Mouse (Mus musculus): ENCODE data around the gene Gng8.
A peak's percentile ranks its signal among the peaks of the same experiment; 100 is the strongest.

Gene Gng8

DNA sequence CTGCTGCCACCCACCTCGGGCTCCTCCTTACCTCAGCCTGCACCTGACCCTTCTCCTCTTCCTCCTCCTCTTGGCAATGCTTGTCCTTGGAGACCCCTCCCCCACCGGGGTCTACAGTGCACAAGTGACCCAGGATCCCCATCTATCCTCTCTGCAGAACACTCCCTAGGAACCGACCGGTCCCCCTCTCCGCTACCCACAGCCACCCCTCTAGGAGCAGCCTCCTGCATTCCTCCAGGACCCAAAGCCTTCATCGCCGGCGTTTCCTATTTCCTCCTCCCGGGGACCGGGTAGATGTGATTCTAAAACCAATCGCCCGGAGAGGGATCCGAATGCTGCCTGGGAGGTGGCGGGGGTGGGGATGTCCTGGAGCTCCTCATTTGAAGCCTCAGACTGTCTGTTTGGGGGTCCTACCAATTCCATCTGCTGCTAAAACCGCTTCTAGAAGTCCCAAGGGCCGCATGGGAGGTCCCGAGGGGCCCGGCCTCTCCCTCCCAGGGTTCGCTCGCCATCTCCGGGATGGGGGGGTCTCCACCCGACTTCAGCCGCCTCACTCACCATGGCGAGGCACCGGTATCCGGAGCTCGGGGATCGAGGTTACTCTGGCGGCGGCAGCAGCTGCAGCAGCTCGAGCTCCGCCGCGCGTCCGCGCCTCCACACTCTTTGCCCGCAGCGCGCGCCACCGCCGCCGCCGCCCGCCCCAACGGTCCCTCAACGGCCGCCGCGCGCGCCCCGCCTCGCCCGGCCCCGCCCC lies 31.9 kb downstream of the Gng8 start:
- peak; percentile 51 for DNase-seq (ENCODE audit: low spot score)

- DNase-seq (ENCODE audit: low spot score) = peak; percentile 100
Observed at GRCm38 (mm10) chr7:16924037-16924834, 32.6 kb downstream of the Gng8 start, which contains the start of gene Calm3. Gene Calm3, minus strand, starts transcription at chr7:16924114.

- DNase-seq (ENCODE audit: low spot score) = no peak
Observed at GRCm38 (mm10) chr7:16928341-16928740, 36.8 kb downstream of the Gng8 start.

DNA sequence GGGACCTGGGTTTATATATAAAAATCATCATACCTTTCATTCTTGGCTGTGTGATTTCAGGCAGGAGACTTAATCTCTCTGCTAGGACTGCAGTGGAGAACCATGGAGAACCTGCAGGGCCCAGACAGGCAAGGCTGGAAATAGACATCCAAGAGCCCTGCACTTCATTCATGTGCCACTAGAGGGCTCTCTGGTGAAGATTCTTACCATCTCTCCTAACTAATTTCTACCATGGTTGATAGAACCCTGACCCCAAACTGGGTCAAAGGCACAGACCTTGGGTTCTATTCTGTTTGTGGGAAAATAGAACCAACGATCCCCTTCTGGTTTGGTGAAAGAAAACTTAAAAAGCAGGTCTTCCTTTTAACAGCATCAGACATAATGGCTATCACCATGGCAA lies 39.3 kb downstream of the Gng8 start:
- peak; percentile 88 for DNase-seq (ENCODE audit: low spot score)

GRCm38 (mm10) chr7:16931968-16932627 lies 40.5 kb downstream of the Gng8 start:
- peak; percentile 96 for DNase-seq (ENCODE audit: low spot score)

DNA sequence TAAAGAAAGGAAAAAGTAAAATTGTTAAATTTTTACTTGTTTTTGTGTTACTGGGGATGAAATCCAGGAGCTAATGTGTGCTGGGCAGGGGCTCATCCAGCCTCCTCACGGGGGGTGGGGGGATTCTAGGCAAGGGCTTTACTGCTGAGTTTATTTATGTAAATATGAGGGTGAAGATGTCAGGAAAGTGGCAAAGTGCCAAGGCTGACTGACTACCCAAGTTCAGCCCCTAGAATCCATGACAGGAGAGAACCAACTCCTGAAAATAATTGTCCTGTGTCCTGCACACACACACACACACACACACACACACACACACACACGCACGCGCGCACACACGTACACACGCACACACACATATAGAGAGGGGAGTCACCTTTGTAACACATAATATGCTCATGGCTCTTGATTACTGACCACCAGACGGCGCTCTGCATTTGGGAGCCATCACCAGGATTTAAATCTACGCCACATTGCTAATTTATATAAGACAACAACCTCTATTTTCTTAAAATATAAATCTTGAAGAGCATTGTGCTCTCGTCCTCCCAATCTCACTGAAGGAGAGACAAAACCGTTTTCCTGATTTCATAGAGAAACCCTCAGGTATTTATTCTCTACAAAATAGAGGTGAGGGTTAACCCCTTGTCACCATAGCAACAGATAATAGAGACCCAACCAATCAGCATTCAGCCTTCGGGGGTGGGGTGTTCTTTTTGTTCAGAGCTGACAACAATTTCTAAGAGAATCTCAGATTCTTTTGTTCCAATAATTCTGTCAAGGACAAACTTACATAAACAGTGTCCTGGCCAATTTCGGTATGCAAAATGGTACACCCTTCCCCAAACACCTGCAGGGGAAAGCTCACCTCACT lies 41.4 kb downstream of the Gng8 start:
- peak; percentile 75 for DNase-seq (ENCODE audit: low spot score)

DNA sequence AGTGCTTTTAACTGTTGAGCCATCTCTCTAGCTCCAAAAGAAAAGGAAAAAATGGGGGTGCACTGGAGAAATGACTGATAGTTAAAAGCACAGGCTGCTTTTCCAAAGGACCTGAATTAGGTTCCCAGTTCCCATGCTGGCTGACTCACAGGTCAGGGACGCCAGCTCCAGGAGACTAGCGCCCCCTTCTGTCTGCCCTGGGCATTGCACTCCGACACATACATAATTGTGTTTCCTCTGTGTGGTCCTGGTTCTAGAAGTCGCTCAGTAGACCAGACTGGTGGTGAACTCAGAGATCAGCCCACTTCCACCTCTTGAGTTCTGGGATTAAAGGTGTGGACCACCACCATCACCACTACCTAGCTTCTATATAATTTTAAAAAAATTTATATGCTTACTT lies 45.7 kb downstream of the Gng8 start:
- no peak for DNase-seq (ENCODE audit: low spot score)

GRCm38 (mm10) chr7:16938117-16938791 lies 46.7 kb downstream of the Gng8 start:
- no peak for DNase-seq (ENCODE audit: low spot score)

GRCm38 (mm10) chr7:16940292-16940691 lies 48.7 kb downstream of the Gng8 start:
- DNase-seq (ENCODE audit: low spot score) = no peak

DNA sequence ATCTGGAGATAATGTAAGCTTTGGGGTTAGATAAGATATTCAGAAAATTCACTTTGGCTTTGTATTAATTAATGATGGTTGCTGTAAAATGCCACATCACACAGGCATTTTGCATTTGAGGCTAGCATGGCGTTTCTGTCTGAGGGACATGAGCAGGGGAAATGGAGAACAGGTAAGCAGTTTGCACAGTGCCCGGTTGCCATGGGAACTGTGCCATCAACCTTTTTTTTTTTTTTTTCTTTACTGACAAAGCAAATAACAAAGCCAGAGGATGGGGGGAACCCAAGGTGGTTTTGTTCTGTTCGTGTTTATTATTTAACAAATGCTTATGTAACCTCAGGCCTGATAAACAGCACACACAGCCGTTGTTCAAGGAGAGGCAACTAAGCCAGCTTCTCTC lies 51.3 kb downstream of the Gng8 start:
- DNase-seq (ENCODE audit: low spot score) = no peak

- peak; percentile 93 for DNase-seq (ENCODE audit: low spot score)
Observed at GRCm38 (mm10) chr7:16944061-16944807, 52.6 kb downstream of the Gng8 start, which contains the start of gene Pnmal2. Gene Pnmal2, plus strand, starts transcription at chr7:16944682.

DNA sequence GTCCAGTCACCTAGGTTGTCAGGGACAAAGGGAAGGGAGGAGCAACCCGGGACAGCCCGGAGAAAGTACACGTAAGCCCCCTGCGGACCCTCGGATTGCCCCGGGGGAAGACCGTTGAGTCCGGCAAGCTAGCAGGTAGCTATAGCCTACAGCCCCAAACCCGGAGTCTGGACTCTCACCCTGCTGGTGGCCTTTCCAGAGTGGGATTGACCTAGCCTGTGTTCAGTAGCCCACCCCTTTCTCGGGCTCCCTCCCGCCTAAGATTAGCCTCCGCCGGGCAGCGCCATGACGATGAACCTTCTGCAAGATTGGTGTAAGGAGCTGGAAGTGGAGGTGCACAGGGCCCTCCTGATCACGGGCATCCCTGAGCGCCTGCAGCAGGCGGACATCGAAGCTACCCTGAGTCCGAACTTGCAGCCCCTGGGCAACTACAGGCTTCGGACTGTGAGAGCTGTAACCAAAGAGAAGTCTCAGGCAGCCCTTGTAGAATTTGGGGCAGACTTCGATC lies 53.3 kb downstream of the Gng8 start:
- DNase-seq (ENCODE audit: low spot score) = no peak

All from embryo, embryonic 10.5 days (tissue).